Mouse (Mus musculus): ENCODE results near the gene Lyrm2. TPM values are rescaled to one million over a fixed set of nuclear protein-coding genes. Genes with fewer than 3 reads are reported as not detected.

The Lyrm2 gene
- 45.2 and 48.3 TPM in 2 replicates for polyA plus RNA-seq (2016; fragmentation: Nextera tagmentation; extraction: Ambion mirVana)

GRCm38 (mm10) chr4:32799966-32800576 is at the start of gene Lyrm2:
Gene Lyrm2, plus strand, starts transcription at chr4:32800253.
- H3K27ac ChIP-seq: peak within 1 kb of the TSS; percentile 98
- WGBS (ENCODE audit: insufficient replicate concordance): under 1% methylated on average over 53 of the region's 53 CpGs
- H3K36me3 ChIP-seq: peaks cover 11% of the 10 kb centered on the region; the same call in 1 of the 2 replicates
- H3K27me3 ChIP-seq (replicated peaks): no peaks in the 10 kb centered on the region
- H3K4me1 ChIP-seq: peaks cover 15% of the 10 kb centered on the region
- peak within 1 kb of the TSS; percentile 81 for H3K9ac ChIP-seq
- ATAC-seq: peak; percentile 89
- peak within 1 kb of the TSS; percentile 81 for H3K4me3 ChIP-seq
- no peaks in the 10 kb centered on the region for H3K9me3 ChIP-seq (replicated peaks)
- H3K4me2 ChIP-seq: peak within 1 kb of the TSS; percentile 81

GRCm38 (mm10) chr4:32750711-32751110 is 49.3 kb upstream of the Lyrm2 start:
- no peak for ATAC-seq
- peaks cover 89% of the 10 kb centered on the region for H3K36me3 ChIP-seq
- WGBS (ENCODE audit: insufficient replicate concordance): 69% methylated on average over 1 of the region's 1 CpGs

GRCm38 (mm10) chr4:32757430-32757829 is 42.6 kb upstream of the Lyrm2 start:
- no peaks in the 10 kb centered on the region for H3K9me3 ChIP-seq (replicated peaks)
- H3K36me3 ChIP-seq: peaks cover 83% of the 10 kb centered on the region
- no peaks in the 10 kb centered on the region for H3K27me3 ChIP-seq (replicated peaks)
- H3K9ac ChIP-seq: no peak overlapping the region
- H3K4me1 ChIP-seq: no peaks in the 10 kb centered on the region
- no peak overlapping the region for H3K4me2 ChIP-seq
- no peak overlapping the region for H3K4me3 ChIP-seq
- 73% methylated on average over 2 of the region's 2 CpGs for WGBS (ENCODE audit: insufficient replicate concordance)
- no peak overlapping the region for H3K27ac ChIP-seq
- no peak for ATAC-seq

More at GRCm38 (mm10) chr4:32750711-32751110, 49.3 kb upstream of the Lyrm2 start:
- H3K27ac ChIP-seq: no peak overlapping the region
- no peak overlapping the region for H3K4me3 ChIP-seq
- H3K4me2 ChIP-seq: no peak overlapping the region
- H3K9me3 ChIP-seq (replicated peaks): no peaks in the 10 kb centered on the region
- no peaks in the 10 kb centered on the region for H3K27me3 ChIP-seq (replicated peaks)
- H3K9ac ChIP-seq: no peak overlapping the region
- H3K4me1 ChIP-seq: no peaks in the 10 kb centered on the region

- Histone ChIP-seq H3K4me1 (no peaks in the 10 kb centered on the region), H3K27ac (no peak overlapping the region), H3K4me3 (no peak overlapping the region), H3K9me3 (replicated peaks) (no peaks in the 10 kb centered on the region), H3K4me2 (no peak overlapping the region), H3K9ac (no peak overlapping the region), H3K36me3 (peaks cover 89% of the 10 kb centered on the region), H3K27me3 (replicated peaks) (no peaks in the 10 kb centered on the region)
- 95% methylated on average over 7 of the region's 7 CpGs for WGBS (ENCODE audit: insufficient replicate concordance)
- ATAC-seq: no peak
Measured at GRCm38 (mm10) chr4:32767471-32767870, 32.6 kb upstream of the Lyrm2 start.

- Histone ChIP-seq H3K27ac (no peak overlapping the region), H3K4me1 (no peaks in the 10 kb centered on the region), H3K36me3 (peaks cover 89% of the 10 kb centered on the region), H3K4me2 (no peak overlapping the region), H3K9ac (no peak overlapping the region), H3K27me3 (replicated peaks) (no peaks in the 10 kb centered on the region), H3K9me3 (replicated peaks) (no peaks in the 10 kb centered on the region), H3K4me3 (no peak overlapping the region)
- 54% methylated on average over 10 of the region's 10 CpGs for WGBS (ENCODE audit: insufficient replicate concordance)
- ATAC-seq: 0 out of 2 replicates have a peak, but pooled peaks have one; percentile 18
Measured at GRCm38 (mm10) chr4:32768046-32768445, 32.0 kb upstream of the Lyrm2 start.

- H3K27ac ChIP-seq: no peak overlapping the region
- 86% methylated on average over 7 of the region's 7 CpGs for WGBS (ENCODE audit: insufficient replicate concordance)
- peaks cover 89% of the 10 kb centered on the region for H3K36me3 ChIP-seq
- H3K27me3 ChIP-seq (replicated peaks): no peaks in the 10 kb centered on the region
- no peak overlapping the region for H3K4me2 ChIP-seq
- H3K9ac ChIP-seq: no peak overlapping the region
- no peaks in the 10 kb centered on the region for H3K4me1 ChIP-seq
- H3K4me3 ChIP-seq: no peak overlapping the region
- ATAC-seq: no peak
- H3K9me3 ChIP-seq (replicated peaks): no peaks in the 10 kb centered on the region
Measured at GRCm38 (mm10) chr4:32770284-32770810, 29.7 kb upstream of the Lyrm2 start.

GRCm38 (mm10) chr4:32779996-32780395 is 20.1 kb upstream of the Lyrm2 start:
- Histone ChIP-seq H3K4me1 (no peaks in the 10 kb centered on the region), H3K9ac (no peak overlapping the region), H3K4me3 (no peak overlapping the region), H3K27ac (no peak overlapping the region), H3K9me3 (replicated peaks) (0 out of 2 replicates have a peak, but pooled peaks cover 3% of the 10 kb centered on the region), H3K27me3 (replicated peaks) (no peaks in the 10 kb centered on the region), H3K4me2 (no peak overlapping the region), H3K36me3 (peaks cover 29% of the 10 kb centered on the region)
- WGBS (ENCODE audit: insufficient replicate concordance): 75% methylated on average over 4 of the region's 4 CpGs
- 0 out of 2 replicates have a peak, but pooled peaks have one; percentile 37 for ATAC-seq

- Histone ChIP-seq H3K4me1 (no peaks in the 10 kb centered on the region), H3K4me3 (no peak overlapping the region), H3K4me2 (no peak overlapping the region), H3K27ac (no peak overlapping the region), H3K27me3 (replicated peaks) (no peaks in the 10 kb centered on the region), H3K36me3 (no peaks in the 10 kb centered on the region), H3K9me3 (replicated peaks) (peaks cover 12% of the 10 kb centered on the region), H3K9ac (no peak overlapping the region)
- 63% methylated on average over 1 of the region's 1 CpGs for WGBS (ENCODE audit: insufficient replicate concordance)
- ATAC-seq: no peak
Measured at GRCm38 (mm10) chr4:32787110-32787509, 12.9 kb upstream of the Lyrm2 start.

- no peak overlapping the region for H3K27ac ChIP-seq
- 68% methylated on average over 4 of the region's 4 CpGs for whole genome bisulfite sequencing (ENCODE audit: insufficient replicate concordance)
- H3K9ac ChIP-seq: no peak overlapping the region
- no peak overlapping the region for H3K4me2 ChIP-seq
- ATAC-seq: no peak
- no peak overlapping the region for H3K4me3 ChIP-seq
- H3K27me3 ChIP-seq (replicated peaks): no peaks in the 10 kb centered on the region
- H3K4me1 ChIP-seq: no peaks in the 10 kb centered on the region
- no peaks in the 10 kb centered on the region for H3K36me3 ChIP-seq
- H3K9me3 ChIP-seq (replicated peaks): peaks cover 12% of the 10 kb centered on the region
Measured at GRCm38 (mm10) chr4:32789020-32789419, 11.0 kb upstream of the Lyrm2 start.

GRCm38 (mm10) chr4:32798976-32799375 is 1.1 kb upstream of the Lyrm2 start:
- Histone ChIP-seq H3K9me3 (replicated peaks) (no peaks in the 10 kb centered on the region), H3K4me1 (peaks cover 15% of the 10 kb centered on the region), H3K27ac (no peak overlapping the region), H3K36me3 (peaks cover 11% of the 10 kb centered on the region; the same call in 1 of the 2 replicates), H3K4me2 (peak overlapping the region; percentile 81; the same call in 1 of the 2 replicates), H3K9ac (no peak overlapping the region), H3K4me3 (no peak overlapping the region), H3K27me3 (replicated peaks) (no peaks in the 10 kb centered on the region)
- 92% methylated on average over 4 of the region's 4 CpGs for WGBS (ENCODE audit: insufficient replicate concordance)
- no peak for ATAC-seq

- Histone ChIP-seq H3K36me3 (peaks cover 11% of the 10 kb centered on the region; the same call in 1 of the 2 replicates), H3K4me2 (peak overlapping the region; percentile 81), H3K9ac (peak overlapping the region; percentile 81), H3K27me3 (replicated peaks) (no peaks in the 10 kb centered on the region), H3K4me1 (peaks cover 15% of the 10 kb centered on the region), H3K27ac (peak overlapping the region; percentile 98), H3K9me3 (replicated peaks) (no peaks in the 10 kb centered on the region), H3K4me3 (peak overlapping the region; percentile 81)
- peak; percentile 22 for ATAC-seq
- 10% methylated on average over 9 of the region's 9 CpGs for WGBS (ENCODE audit: insufficient replicate concordance)
Measured at GRCm38 (mm10) chr4:32800577-32801170, 621 bp downstream of the Lyrm2 start.

GRCm38 (mm10) chr4:32817478-32817877 is 17.4 kb downstream of the Lyrm2 start:
- H3K4me3 ChIP-seq: no peak overlapping the region
- no peak overlapping the region for H3K9ac ChIP-seq
- no peaks in the 10 kb centered on the region for H3K27me3 ChIP-seq (replicated peaks)
- ATAC-seq: peak; percentile 53; the same call in 1 of the 2 replicates
- H3K9me3 ChIP-seq (replicated peaks): no peaks in the 10 kb centered on the region
- H3K27ac ChIP-seq: no peak overlapping the region
- WGBS (ENCODE audit: insufficient replicate concordance): 40% methylated on average over 5 of the region's 5 CpGs
- no peaks in the 10 kb centered on the region for H3K36me3 ChIP-seq
- peaks cover 21% of the 10 kb centered on the region for H3K4me1 ChIP-seq
- peak overlapping the region; percentile 26; the same call in 1 of the 2 replicates for H3K4me2 ChIP-seq
